Mouse (Mus musculus): ENCODE results near the gene Dapl1.

- TF ChIP-seq CTCF (IDR thresholded peaks at IDR 0.05; ENCODE audit: control insufficient read depth, insufficient read depth, insufficient read length) (no peak), USF1 (IDR thresholded peaks at IDR 0.05; ENCODE audit: low read depth) (peak; percentile 85)
Measured at GRCm38 (mm10) chr2:59437684-59438393, 46.6 kb upstream of the Dapl1 start.

Data from C2C12 (cell line).